Mouse (Mus musculus): ENCODE measurements at regions not wholly inside any gene's neighbourhood (a gene's known extent, or its start where the extent isn't known, plus 50 kb on each side); places are given as distances from the start of the nearest gene placed in this dataset.

DNA sequence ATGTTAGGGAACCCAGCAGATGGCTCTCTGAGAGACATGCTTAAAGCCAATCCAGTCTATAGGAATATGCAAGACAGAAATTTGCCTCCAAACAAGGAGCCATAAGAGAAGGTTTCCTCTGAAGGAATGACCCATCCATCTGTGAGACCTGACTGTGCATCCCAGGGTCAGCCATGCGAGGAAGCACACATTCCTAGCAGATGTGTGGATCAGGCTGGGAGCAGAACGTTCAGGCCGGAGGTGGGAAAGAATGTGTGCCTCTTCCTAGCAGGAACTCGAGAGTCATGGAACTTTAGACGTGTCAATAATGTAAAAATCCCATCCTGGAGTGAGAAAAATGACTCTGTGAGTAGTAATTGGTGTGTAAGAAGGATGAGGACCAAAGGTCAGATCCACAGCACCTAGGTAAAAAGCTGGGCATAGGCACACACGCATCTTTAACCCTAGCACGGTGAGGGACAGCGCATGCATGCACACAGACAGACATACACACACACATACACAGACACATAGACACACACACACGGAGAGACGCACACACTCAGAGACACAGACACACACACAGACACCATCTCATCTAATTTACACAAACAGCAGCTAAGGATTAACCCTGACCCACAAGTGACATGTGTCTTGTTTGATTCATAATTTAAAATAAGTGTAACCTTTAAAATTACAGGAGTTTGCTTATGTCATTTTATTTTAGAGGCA, 51.5 kb upstream of the Etv6 start:
- H3K27ac ChIP-seq = peak overlapping the region; percentile 45; the same call in 1 of the 2 replicates
- no peaks in the 10 kb centered on the region for H3K36me3 ChIP-seq
- H3K4me3 ChIP-seq = no peak overlapping the region
- no peaks in the 10 kb centered on the region for H3K9me3 ChIP-seq
- H3K4me1 ChIP-seq (replicated peaks) = peaks cover 36% of the 10 kb centered on the region
- 73% methylated on average over 10 of the region's 10 CpGs for WGBS
- no peak for DNase-seq (ENCODE audit: low spot score)
- H3K27me3 ChIP-seq (ENCODE audit: insufficient read depth, poor library complexity, severe bottlenecking) = no peaks in the 10 kb centered on the region

DNA sequence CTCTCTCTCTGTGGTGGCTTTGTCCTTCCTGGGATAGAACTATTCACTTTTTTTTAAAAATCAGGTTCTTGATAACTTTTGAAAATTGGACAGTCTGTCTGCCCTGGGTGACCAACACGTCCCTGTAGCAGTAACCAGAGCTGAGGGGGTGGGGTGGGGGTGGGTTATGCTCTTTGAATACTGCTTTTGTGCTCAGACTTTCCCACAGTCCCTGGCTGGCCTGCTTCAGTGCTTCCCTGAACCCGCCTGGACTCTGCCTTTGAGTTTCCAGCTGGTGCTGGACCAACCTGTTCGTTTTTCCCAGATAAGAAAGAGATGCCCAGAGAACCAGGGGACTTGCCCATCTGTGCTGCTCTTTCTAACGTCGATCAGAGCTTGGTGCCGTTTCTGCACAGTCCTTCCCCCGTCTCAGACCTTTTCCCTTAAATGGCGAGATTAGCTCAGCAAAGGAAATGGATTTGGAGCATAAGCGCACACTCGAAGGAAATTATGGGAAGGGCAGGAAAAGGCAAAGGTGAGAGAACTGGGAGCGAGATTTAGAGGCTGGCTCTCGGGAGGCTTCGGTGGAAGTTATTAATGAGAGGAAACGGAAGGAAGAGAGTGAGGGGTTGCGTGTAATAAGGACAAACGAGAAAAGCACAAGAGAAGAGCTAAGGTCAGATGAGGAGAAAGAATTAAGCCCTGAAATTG, 50.7 kb upstream of the Etv6 start:
- Histone ChIP-seq H3K4me3 (no peak overlapping the region), H3K27ac (peak overlapping the region; percentile 41), H3K9me3 (no peaks in the 10 kb centered on the region), H3K27me3 (ENCODE audit: insufficient read depth, poor library complexity, severe bottlenecking) (no peaks in the 10 kb centered on the region), H3K36me3 (no peaks in the 10 kb centered on the region), H3K4me1 (replicated peaks) (peaks cover 37% of the 10 kb centered on the region)
- DNase-seq (ENCODE audit: low spot score) = peak; percentile 23
- WGBS = 48% methylated on average over 16 of the region's 16 CpGs

All from hindbrain, embryonic 10.5 days (tissue).